Mouse (Mus musculus) kidney, postnatal 10 days (tissue): ENCODE results near the gene Vmn1r7.
"Not testable (repeated sequence)": the region's sequence is repeated elsewhere in the genome, so short reads cannot be mapped to it uniquely, and the experiment has no call there.

Experiments used
- DNase-seq: peaks from one replicate; pipeline ENCODE4 v3.0.0; 2021; ENCODE audit warnings: mixed read lengths

Gene Vmn1r7

GRCm38 (mm10) chr6:57025224-57025623, at the start of gene Vmn1r7:
Gene Vmn1r7, minus strand, starts transcription at chr6:57025324.
- DNase-seq: not testable (repeated sequence)

GRCm38 (mm10) chr6:57066487-57066886, 41.4 kb upstream of the Vmn1r7 start, which contains the start of gene Vmn1r9:
Gene Vmn1r9, plus strand, starts transcription at chr6:57066787.
- DNase-seq: no peak

- DNase-seq: peak; percentile 37
Measured at GRCm38 (mm10) chr6:57063730-57064129, 38.6 kb upstream of the Vmn1r7 start.

GRCm38 (mm10) chr6:57034674-57035073, 9.6 kb upstream of the Vmn1r7 start:
- DNase-seq: no peak

GRCm38 (mm10) chr6:57031984-57032383, 6.9 kb upstream of the Vmn1r7 start, which contains the start of gene Vmn1r8:
Gene Vmn1r8, plus strand, starts transcription at chr6:57032284.
- DNase-seq: no peak

- DNase-seq: no peak
Measured at GRCm38 (mm10) chr6:56996943-56997342, 28.2 kb downstream of the Vmn1r7 start, which contains the start of gene Vmn1r6. Gene Vmn1r6, plus strand, starts transcription at chr6:56997243.
